Comparison of ENCODE assay signal across 9 mouse cellular contexts in genomic region chr15:77151816-77152215, GRCm38 (mm10).
A peak's percentile ranks its signal among the peaks of the same experiment; 100 is the strongest.
DNase-seq lines count a peak whose midpoint lies in the region; ATAC-seq lines count a peak whose summit lies in the region.
"Had no signal": no experiment of that assay in that cellular context is flagged by ENCODE, and none has a peak within 500 bp of the region (broad histone marks: within the 10 kb centered on the region; RNA-seq: fewer than 3 reads in every experiment).

No protein-coding gene starts in this region.

- peak overlapping the region; percentile 50 for H3K4me3 ChIP-seq in kidney, embryonic 14.5 days (ENCODE audit: low read length)
- peak overlapping the region; percentile 63 for H3K4me3 ChIP-seq in embryonic facial prominence, embryonic 10.5 days
- H3K4me3 ChIP-seq in intestine, embryonic 14.5 days (ENCODE audit: low read depth, low read length) = peak overlapping the region; percentile 63
- H3K4me3 ChIP-seq in neural tube, embryonic 12.5 days = peak overlapping the region; percentile 61

- no peaks in the 10 kb centered on the region for H3K36me3 ChIP-seq in kidney, embryonic 14.5 days (ENCODE audit: control insufficient read depth, insufficient read depth, low read length)
- H3K36me3 ChIP-seq in embryonic facial prominence, embryonic 10.5 days (replicated peaks) = peaks cover 13% of the 10 kb centered on the region; the same call in 1 of the 2 replicates
- no peaks in the 10 kb centered on the region for H3K36me3 ChIP-seq in intestine, embryonic 14.5 days (ENCODE audit: control insufficient read depth, insufficient read depth, low read length)
- H3K36me3 ChIP-seq in neural tube, embryonic 12.5 days = 0 out of 2 replicates have a peak, but pooled peaks cover 4% of the 10 kb centered on the region

- H3K9me3 ChIP-seq in kidney, embryonic 14.5 days (ENCODE audit: control insufficient read depth, low read length) = no peaks in the 10 kb centered on the region
- no peaks in the 10 kb centered on the region for H3K9me3 ChIP-seq in embryonic facial prominence, embryonic 10.5 days
- no peaks in the 10 kb centered on the region for H3K9me3 ChIP-seq in intestine, embryonic 14.5 days (ENCODE audit: control insufficient read depth, low read length)
- H3K9me3 ChIP-seq in neural tube, embryonic 12.5 days = no peaks in the 10 kb centered on the region

- H3K4me2 ChIP-seq in kidney, embryonic 14.5 days (replicated peaks; ENCODE audit: low read depth, low read length) = peak overlapping the region; percentile 62
- peak overlapping the region; percentile 68 for H3K4me2 ChIP-seq in intestine, embryonic 14.5 days (ENCODE audit: low read length)
- peak overlapping the region; percentile 76 for H3K4me2 ChIP-seq in neural tube, embryonic 12.5 days (replicated peaks)

- peak overlapping the region; percentile 65 for H3K9ac ChIP-seq in kidney, embryonic 14.5 days (ENCODE audit: low read depth, low read length)
- H3K9ac ChIP-seq in intestine, embryonic 14.5 days (ENCODE audit: low read length) = peak overlapping the region; percentile 71
- H3K9ac ChIP-seq in neural tube, embryonic 12.5 days = peak overlapping the region; percentile 88

- DNase-seq in kidney, adult 9 months = no peak
- DNase-seq in embryonic facial prominence, embryonic 10.5 days (ENCODE audit: low spot score) = peak; percentile 26
- DNase-seq in intestine, embryonic 14.5 days (ENCODE audit: low spot score) = no peak
- no peak for DNase-seq in testis, postnatal 14 days (ENCODE audit: low spot score)
- no peak for DNase-seq in ovary, adult 18-20 months (ENCODE audit: low spot score)
- no peak for DNase-seq in layer of hippocampus, postnatal 10 days (ENCODE audit: low spot score in 2 of 2)
- DNase-seq: gastrocnemius, postnatal 36 days had no signal

- 5% methylated on average over 4 of the region's 4 CpGs for WGBS in kidney, embryonic 14.5 days
- WGBS in embryonic facial prominence, embryonic 10.5 days = 5% methylated on average over 4 of the region's 4 CpGs
- WGBS in intestine, embryonic 14.5 days = 6% methylated on average over 4 of the region's 4 CpGs
- 13% methylated on average over 4 of the region's 4 CpGs for WGBS in neural tube, embryonic 12.5 days

- peaks cover 23% of the 10 kb centered on the region for H3K4me1 ChIP-seq in kidney, embryonic 14.5 days (ENCODE audit: control insufficient read depth, insufficient read depth, low read length)
- H3K4me1 ChIP-seq in embryonic facial prominence, embryonic 10.5 days = peaks cover 66% of the 10 kb centered on the region
- peaks cover 43% of the 10 kb centered on the region for H3K4me1 ChIP-seq in intestine, embryonic 14.5 days (replicated peaks; ENCODE audit: control insufficient read depth, insufficient read depth, low read length)
- peaks cover 50% of the 10 kb centered on the region for H3K4me1 ChIP-seq in neural tube, embryonic 12.5 days

- peak overlapping the region; percentile 90; the same call in 1 of the 2 replicates for H3K27ac ChIP-seq in kidney, embryonic 14.5 days (ENCODE audit: low read depth, low read length)
- peak overlapping the region; percentile 90 for H3K27ac ChIP-seq in embryonic facial prominence, embryonic 10.5 days (replicated peaks)
- 0 out of 2 replicates have a peak overlapping the region, but pooled peaks have one; percentile 23 for H3K27ac ChIP-seq in intestine, embryonic 14.5 days (ENCODE audit: low read depth)
- no peak overlapping the region for H3K27ac ChIP-seq in neural tube, embryonic 12.5 days

- H3K27me3 ChIP-seq in kidney, embryonic 14.5 days (ENCODE audit: control insufficient read depth, insufficient read depth, low read length) = no peaks in the 10 kb centered on the region
- no peaks in the 10 kb centered on the region for H3K27me3 ChIP-seq in embryonic facial prominence, embryonic 10.5 days (replicated peaks; ENCODE audit: low read depth, poor library complexity, severe bottlenecking)
- no peaks in the 10 kb centered on the region for H3K27me3 ChIP-seq in intestine, embryonic 14.5 days (replicated peaks; ENCODE audit: control insufficient read depth, insufficient read depth, low read length)
- no peaks in the 10 kb centered on the region for H3K27me3 ChIP-seq in neural tube, embryonic 12.5 days (replicated peaks)

- ATAC-seq in kidney, embryonic 14.5 days (ENCODE audit: low FRiP score, low TSS enrichment) = no peak
- no peak for ATAC-seq in intestine, embryonic 14.5 days (replicated peaks; ENCODE audit: low FRiP score, low TSS enrichment, low read depth)
- no peak for ATAC-seq in neural tube, embryonic 12.5 days (ENCODE audit: low FRiP score, low read depth)
